Mouse (Mus musculus) urinary bladder, postnatal 14 days (tissue): ENCODE results near the gene Ssx2ip.

Experiments used
- DNase-seq: peaks from one replicate; pipeline ENCODE4 v3.0.0; 2021; ENCODE audit warnings: low spot score

Ssx2ip gene

GRCm38 (mm10) chr3:146436114-146436513 lies 31.7 kb downstream of the Ssx2ip start:
- DNase-seq, result no peak

DNA sequence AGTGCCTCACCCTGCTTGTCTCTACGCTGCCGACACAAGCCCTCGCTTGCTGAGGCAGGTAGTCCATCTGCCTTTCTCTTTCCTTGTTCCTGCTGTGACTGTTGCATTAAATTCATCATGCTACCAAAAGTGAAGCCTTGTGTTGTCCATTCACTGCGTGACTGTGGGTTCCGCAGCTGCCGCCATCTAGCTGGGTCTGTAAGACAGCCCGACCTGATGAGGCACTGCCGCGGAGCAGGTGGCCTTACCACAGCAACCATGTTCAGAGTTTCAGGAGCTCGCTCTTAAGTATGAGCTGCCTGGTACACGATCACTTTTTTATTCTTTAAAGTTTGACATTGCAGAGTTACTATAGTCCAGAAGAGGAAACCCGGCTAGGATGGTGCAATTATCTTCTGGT lies 35.6 kb downstream of the Ssx2ip start:
- DNase-seq, result no peak

DNA sequence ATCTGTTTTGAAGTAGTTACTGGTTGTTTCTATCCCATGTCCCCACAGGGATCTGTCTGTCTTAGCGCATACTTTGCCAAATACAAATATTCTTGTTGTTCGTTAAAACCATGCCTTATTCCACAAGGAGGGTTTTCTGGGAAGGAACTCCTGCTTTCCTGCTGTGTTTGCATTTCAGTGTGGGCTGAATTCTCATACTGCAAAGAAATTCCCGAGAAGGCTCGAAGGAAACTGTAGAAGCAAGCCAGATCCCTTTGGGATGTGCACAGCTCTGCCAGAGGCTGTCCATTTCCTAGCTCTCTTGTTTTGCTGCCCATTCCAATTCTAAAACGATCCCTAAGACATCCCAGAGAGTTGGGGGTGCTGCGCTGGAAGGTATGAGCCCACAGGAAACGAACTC lies 36.0 kb downstream of the Ssx2ip start:
- DNase-seq, result no peak

GRCm38 (mm10) chr3:146442484-146442883 lies 38.0 kb downstream of the Ssx2ip start:
- no peak for DNase-seq

GRCm38 (mm10) chr3:146442936-146443335 lies 38.5 kb downstream of the Ssx2ip start:
- no peak for DNase-seq

GRCm38 (mm10) chr3:146443380-146443779 lies 38.9 kb downstream of the Ssx2ip start:
- DNase-seq, result no peak

DNA sequence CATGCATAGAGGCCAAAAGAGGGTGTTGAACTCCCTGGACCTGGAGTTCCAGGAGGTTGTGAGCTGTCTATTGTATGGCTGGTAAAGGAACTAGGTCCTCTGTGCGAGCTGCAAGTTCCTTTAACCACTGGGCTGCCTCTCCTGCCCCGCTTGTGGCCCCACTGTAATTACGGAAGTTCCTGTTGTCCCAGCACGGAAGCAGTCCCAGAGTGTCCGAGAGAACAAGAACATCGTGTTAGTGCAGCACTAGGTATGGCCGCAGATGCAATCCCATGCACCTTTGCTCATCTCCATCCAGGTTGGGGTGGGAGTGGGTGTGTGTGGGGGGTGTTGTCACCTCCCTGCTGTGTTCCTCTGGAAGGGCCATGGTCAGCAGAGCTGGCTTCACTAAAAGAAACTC lies 40.4 kb downstream of the Ssx2ip start:
- DNase-seq, result no peak

DNA sequence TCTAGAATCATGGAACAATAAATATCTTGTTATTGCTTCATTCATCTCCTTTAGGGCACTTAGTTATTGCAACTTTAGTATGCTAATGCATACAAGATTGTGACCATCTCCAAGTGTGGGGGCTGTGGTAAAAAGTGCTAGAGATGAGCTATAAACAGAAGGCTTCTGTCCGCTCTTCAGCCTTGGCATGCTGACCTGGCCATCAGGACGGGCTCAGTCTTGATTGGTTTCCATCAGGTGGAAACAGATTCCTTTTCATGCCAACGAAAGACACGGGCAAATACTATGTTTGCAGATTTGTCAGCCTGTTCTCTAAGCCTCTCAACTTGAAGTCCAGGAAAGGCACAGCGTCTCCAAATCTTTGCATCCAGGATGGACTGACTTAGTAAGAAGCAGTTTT lies 42.7 kb downstream of the Ssx2ip start:
- no peak for DNase-seq

GRCm38 (mm10) chr3:146447598-146447997 lies 43.2 kb downstream of the Ssx2ip start:
- DNase-seq, result no peak

GRCm38 (mm10) chr3:146448372-146448771 lies 43.9 kb downstream of the Ssx2ip start:
- DNase-seq, result no peak

- DNase-seq, result no peak
Measured at GRCm38 (mm10) chr3:146448969-146449368, 44.5 kb downstream of the Ssx2ip start.

DNA sequence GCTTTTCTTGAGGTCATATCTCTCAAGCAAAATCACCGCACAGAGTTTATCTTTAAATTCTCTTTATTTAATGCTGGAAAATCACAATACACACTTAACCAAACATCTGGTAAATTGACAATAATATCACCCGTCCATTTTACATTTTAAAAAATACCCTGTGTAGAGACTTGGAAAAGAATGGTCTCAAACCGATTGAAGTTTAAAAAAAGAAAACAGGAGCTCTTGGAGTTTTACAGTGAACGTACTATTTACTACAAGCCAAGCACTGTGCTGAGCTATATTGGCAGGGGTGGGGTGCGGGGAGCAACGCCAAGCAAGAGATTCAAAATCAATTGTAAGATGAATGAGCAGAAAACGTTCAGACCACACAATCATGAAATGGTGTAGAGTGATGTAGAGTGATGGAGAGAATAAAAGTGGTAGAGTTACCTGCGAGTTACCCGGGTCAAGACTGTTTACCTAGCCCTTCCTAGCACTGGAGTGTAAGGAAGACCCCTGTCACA lies 45.4 kb downstream of the Ssx2ip start, which contains the start of gene Ctbs:
Gene Ctbs (plus strand): TSS at position 51 of the 506 bp plus-strand sequence.
- DNase-seq, result no peak

DNA sequence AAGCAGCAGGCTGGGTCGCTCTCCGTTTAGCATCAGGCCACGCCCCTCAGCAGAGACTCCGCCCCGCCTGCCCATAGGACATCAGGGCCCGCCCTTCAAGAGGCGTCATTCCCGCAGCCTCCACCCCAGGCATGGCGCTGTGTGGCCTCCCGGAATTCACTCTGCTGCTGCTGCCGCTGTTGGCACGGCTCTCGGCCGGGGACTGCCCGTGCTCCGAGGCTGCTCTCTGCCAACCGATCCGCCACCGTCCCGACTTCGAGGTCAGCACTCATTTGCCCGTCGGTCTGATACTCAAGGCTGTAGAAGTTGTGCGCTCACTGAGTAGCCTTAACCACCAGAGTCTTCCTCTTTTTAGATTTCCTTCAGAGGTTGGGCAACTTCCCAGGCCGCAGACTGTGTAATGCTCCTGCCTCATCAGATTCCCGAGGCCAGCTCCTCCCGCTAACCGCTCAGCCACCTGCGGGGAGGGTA lies 46.0 kb downstream of the Ssx2ip start:
- DNase-seq, result peak; percentile 93

GRCm38 (mm10) chr3:146451375-146451774 lies 46.9 kb downstream of the Ssx2ip start:
- no peak for DNase-seq

DNA sequence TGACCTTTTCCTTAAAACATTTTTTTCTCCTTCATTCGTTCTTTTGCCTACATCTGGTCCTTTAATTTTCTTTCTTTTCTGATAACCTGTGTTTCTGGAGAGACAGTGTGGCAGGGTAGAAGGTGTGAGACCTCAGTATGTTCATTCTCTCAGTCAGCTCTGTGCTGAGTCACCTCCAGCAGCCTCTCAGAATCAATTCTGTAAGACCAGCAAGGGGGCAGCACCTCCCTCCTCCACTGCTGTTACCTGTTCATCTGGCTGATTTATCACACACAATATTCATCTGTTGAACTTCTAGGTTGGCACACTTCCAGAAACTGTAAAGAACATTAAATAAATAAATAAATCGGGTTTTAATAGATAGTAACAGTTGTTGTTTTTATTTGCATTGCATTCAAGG lies 58.5 kb downstream of the Ssx2ip start:
- no peak for DNase-seq

- DNase-seq, result no peak
Measured at GRCm38 (mm10) chr3:146469226-146469625, 64.8 kb downstream of the Ssx2ip start.

- no peak for DNase-seq
Measured at GRCm38 (mm10) chr3:146472657-146473056, 68.2 kb downstream of the Ssx2ip start.

- no peak for DNase-seq
Measured at GRCm38 (mm10) chr3:146473741-146474140, 69.3 kb downstream of the Ssx2ip start.

GRCm38 (mm10) chr3:146474428-146474827 lies 70.0 kb downstream of the Ssx2ip start:
- no peak for DNase-seq

DNA sequence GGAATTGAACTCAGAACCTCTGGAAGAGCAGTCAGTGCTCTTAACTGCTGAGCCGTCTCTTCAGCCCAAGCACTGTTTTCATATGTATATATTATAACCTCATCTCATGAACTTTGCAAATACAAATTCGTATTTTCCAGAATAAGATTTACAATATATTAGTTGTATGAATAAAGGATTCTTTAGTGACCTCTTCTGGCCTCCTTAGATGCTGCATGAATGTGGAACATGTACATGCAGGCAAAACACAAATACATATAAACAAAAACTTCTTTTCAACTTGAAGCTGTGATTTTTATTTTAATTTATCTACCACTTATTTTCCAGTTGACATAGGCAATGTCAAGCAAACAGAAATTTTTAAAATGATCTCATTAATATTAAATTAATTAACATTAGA lies 77.6 kb downstream of the Ssx2ip start:
- DNase-seq, result no peak

DNA sequence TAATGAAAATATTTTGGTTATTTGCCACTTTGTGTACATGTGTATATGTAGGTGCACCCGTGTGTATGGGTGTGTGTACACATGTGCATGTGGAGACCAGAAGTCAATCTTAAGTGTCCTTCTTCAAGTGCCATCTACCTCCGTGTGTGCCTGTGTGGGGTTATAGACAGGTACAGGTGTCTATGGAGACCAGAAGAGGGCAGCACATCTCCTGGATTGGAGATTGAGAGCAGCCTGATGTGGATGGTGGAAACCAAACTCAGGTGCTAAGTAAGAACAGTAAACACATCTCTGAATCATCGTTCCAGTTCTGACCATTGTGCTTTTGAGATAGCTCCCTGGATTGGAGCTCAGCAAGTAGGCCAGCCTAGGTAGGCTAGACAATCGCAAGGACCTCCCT lies 82.0 kb downstream of the Ssx2ip start:
- no peak for DNase-seq
